Mouse (Mus musculus) frontal cortex, postnatal 14 days (tissue): ENCODE data around the gene Fgf12.
A peak's percentile ranks its signal among the peaks of the same experiment; 100 is the strongest.

Experiments
- DNase-seq, 2 experiments: peaks; one replicate each; pipeline ENCODE4 v3.0.0; 2022; ENCODE audit warnings: low spot score in 2 of 2

Fgf12 gene

GRCm38 (mm10) chr16:28752638-28753118 is at the start of gene Fgf12:
Gene Fgf12 (minus strand): TSS chr16:28753068.
- DNase-seq, result peak; percentile 18 to 30

GRCm38 (mm10) chr16:28793115-28793514 is 40.2 kb upstream of the Fgf12 start:
- DNase-seq, result peak in 1 of 2 experiments; percentile 23

- DNase-seq, result no peak
Observed at GRCm38 (mm10) chr16:28770276-28770675, 17.4 kb upstream of the Fgf12 start.

GRCm38 (mm10) chr16:28761417-28761976 is 8.6 kb upstream of the Fgf12 start:
- no peak for DNase-seq

- peak; percentile 78 to 84 for DNase-seq
Observed at GRCm38 (mm10) chr16:28753124-28753917, 453 bp upstream of the Fgf12 start.

GRCm38 (mm10) chr16:28734461-28734860 is 18.4 kb downstream of the Fgf12 start:
- DNase-seq, result no peak

- no peak for DNase-seq
Observed at GRCm38 (mm10) chr16:28726792-28727191, 26.1 kb downstream of the Fgf12 start.

GRCm38 (mm10) chr16:28706623-28707022 is 46.2 kb downstream of the Fgf12 start:
- no peak for DNase-seq

- no peak for DNase-seq
Observed at GRCm38 (mm10) chr16:28700346-28700745, 52.5 kb downstream of the Fgf12 start.

GRCm38 (mm10) chr16:28696851-28697250 is 56.0 kb downstream of the Fgf12 start:
- no peak for DNase-seq

- DNase-seq, result no peak
Observed at GRCm38 (mm10) chr16:28694113-28694899, 58.6 kb downstream of the Fgf12 start.

GRCm38 (mm10) chr16:28688861-28689385 is 63.9 kb downstream of the Fgf12 start:
- no peak for DNase-seq

- DNase-seq, result no peak
Observed at GRCm38 (mm10) chr16:28681625-28682024, 71.2 kb downstream of the Fgf12 start.

GRCm38 (mm10) chr16:28668815-28669347 is 84.0 kb downstream of the Fgf12 start:
- DNase-seq, result no peak

GRCm38 (mm10) chr16:28652640-28653039 is 100.2 kb downstream of the Fgf12 start:
- no peak for DNase-seq

GRCm38 (mm10) chr16:28650589-28650988 is 102.3 kb downstream of the Fgf12 start:
- no peak for DNase-seq

GRCm38 (mm10) chr16:28645030-28645429 is 107.8 kb downstream of the Fgf12 start:
- DNase-seq, result no peak

- DNase-seq, result no peak
Observed at GRCm38 (mm10) chr16:28631721-28632120, 121.1 kb downstream of the Fgf12 start.

- DNase-seq, result no peak
Observed at GRCm38 (mm10) chr16:28630771-28631484, 121.9 kb downstream of the Fgf12 start.

- no peak for DNase-seq
Observed at GRCm38 (mm10) chr16:28626259-28626658, 126.6 kb downstream of the Fgf12 start.

GRCm38 (mm10) chr16:28625689-28626088 is 127.2 kb downstream of the Fgf12 start:
- no peak for DNase-seq
